Mouse (Mus musculus): ENCODE results near the gene Mycbp2.

- TF ChIP-seq CTCF (IDR thresholded peaks at IDR 0.05; ENCODE audit: borderline replicate concordance, extremely low read depth, insufficient read depth, insufficient read length), result no peak
- no peak for TF ChIP-seq POLR2A (IDR thresholded peaks at IDR 0.05; ENCODE audit: borderline replicate concordance, extremely low read depth, insufficient read depth, insufficient read length, poor library complexity, severe bottlenecking)
These were observed 87.9 kb downstream of the Mycbp2 start for GRCm38 (mm10) chr14:103258745-103259144.

Measured in brain, embryonic 14.5 days (tissue).